Mouse (Mus musculus) neural tube, embryonic 11.5 days (tissue): ENCODE measurements around the gene Gm3250. TPM values are rescaled to one million over a fixed set of nuclear protein-coding genes. Genes with fewer than 3 reads are reported as not detected.
"Not testable (repeated sequence)": the region's sequence is repeated elsewhere in the genome, so short reads cannot be mapped to it uniquely, and the experiment has no call there.

ENCODE experiments used
- ATAC-seq: fragments of 200-750 bp; cut with Nextera tagmentation; 2 replicates; pipeline ENCODE4 v1.8.0; 2017; ENCODE audit warnings: moderate number of reproducible peaks, mild to moderate bottlenecking, moderate TSS enrichment, moderate library complexity; ENCODE audit not compliant: insufficient read depth, low FRiP score, low TSS enrichment
- DNase-seq: peaks from one replicate; pipeline ENCODE4 v3.0.0-alpha.2; 2015; ENCODE audit warnings: low spot score
- H3K27ac ChIP-seq: fragments of 300-500 bp; sonication (generic); 2 replicates; pipeline ENCODE4 v1.5.1; 2014; ENCODE audit warnings: low read depth, mild to moderate bottlenecking, low read length
- H3K27me3 ChIP-seq: fragments of 300-500 bp; sonication (generic); 2 replicates; pipeline ENCODE4 v1.6.1; 2014; ENCODE audit warnings: mild to moderate bottlenecking, low read length, mixed read lengths; ENCODE audit not compliant: control insufficient read depth, insufficient read depth
- H3K36me3 ChIP-seq: fragments of 300-500 bp; sonication (generic); 2 replicates; pipeline ENCODE4 v1.6.1; 2014; ENCODE audit warnings: mild to moderate bottlenecking, low read length, moderate library complexity, mixed read lengths; ENCODE audit not compliant: control insufficient read depth, insufficient read depth
- H3K4me1 ChIP-seq: fragments of 300-500 bp; sonication (generic); 2 replicates; pipeline ENCODE4 v1.6.1; 2014; ENCODE audit warnings: low read length, mixed read lengths; ENCODE audit not compliant: control insufficient read depth, insufficient read depth
- H3K4me2 ChIP-seq: fragments of 300-500 bp; sonication (generic); 2 replicates; pipeline ENCODE4 v1.6.1; 2014; ENCODE audit warnings: low read depth, mild to moderate bottlenecking, moderate library complexity
- H3K4me3 ChIP-seq: fragments of 300-500 bp; sonication (generic); 2 replicates; pipeline ENCODE4 v1.5.1; 2014; ENCODE audit warnings: low read depth, low read length
- H3K9ac ChIP-seq: fragments of 300-500 bp; sonication (generic); 2 replicates; pipeline ENCODE4 v1.6.1; 2014; ENCODE audit warnings: mild to moderate bottlenecking, low read length
- H3K9me3 ChIP-seq: fragments of 300-500 bp; sonication (generic); 2 replicates; pipeline ENCODE4 v1.6.1; 2016; ENCODE audit warnings: low read length; ENCODE audit not compliant: control insufficient read depth
- WGBS: fragments of 180-500 bp; shearing (Covaris S2); extraction: QIAGEN DNeasy Blood & Tissue Kit; methylation state at CpG from one replicate; pipeline ENCODE4 v1.1.7; 2014; 5-methylcytosine and 5-hydroxymethylcytosine counted together
- polyA plus RNA-seq: library from polyadenylated mRNA; unstranded; fragments of >200 nt; fragmentation: Nextera tagmentation; extraction: Ambion mirVana; gene quantifications from 2 replicates; pipeline ENCODE4 v1.2.1, GENCODE M21; 2014

Gene Gm3250
- polyA plus RNA-seq, 1 experiment from 2014 or later = not detected

DNA sequence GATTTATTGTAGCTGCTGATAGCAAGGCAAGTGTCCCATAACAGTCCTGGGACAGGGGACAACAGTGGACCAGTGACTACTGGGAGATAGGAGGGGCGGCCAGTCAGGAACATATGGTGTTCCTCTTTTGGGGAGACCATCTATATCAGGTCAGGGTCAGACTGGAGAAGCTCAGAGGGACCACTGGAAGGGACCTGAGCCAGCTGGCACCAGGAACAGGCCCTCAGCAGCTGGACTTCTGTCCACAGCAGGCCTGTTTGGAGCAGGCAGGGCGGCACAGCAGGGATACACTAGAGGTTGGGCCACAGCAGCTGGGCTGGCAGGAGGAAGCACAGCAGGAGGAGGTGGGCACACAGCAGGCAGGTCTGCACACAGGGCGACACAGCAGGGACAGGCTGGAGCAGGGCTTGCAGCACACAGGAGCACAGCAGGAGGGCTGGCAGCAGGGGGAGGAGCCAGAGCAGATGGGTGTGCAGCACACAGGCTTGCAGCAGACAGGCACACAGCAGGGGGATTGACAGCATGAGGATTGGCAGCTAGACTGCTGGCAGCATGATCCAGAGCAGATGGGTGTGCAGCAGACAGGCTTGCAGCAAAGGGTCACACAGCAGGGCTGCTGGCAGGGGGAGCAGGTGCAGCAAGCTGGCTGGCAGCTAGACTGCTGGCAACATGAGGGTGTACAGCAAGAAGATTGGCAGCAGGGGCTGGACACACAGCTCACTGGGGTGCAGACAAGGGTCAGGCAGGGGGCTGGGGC, 16.0 kb upstream of the Gm3250 start:
- not testable (repeated sequence) for DNase-seq, H3K9ac ChIP-seq, H3K27me3 ChIP-seq, H3K9me3 ChIP-seq, H3K36me3 ChIP-seq, H3K4me3 ChIP-seq, H3K4me2 ChIP-seq, H3K4me1 ChIP-seq, ATAC-seq
- 42% methylated on average over 2 of the region's 3 CpGs for WGBS
- 0 out of 2 replicates have a peak overlapping the region, but pooled peaks have one; percentile 8 for H3K27ac ChIP-seq

DNA sequence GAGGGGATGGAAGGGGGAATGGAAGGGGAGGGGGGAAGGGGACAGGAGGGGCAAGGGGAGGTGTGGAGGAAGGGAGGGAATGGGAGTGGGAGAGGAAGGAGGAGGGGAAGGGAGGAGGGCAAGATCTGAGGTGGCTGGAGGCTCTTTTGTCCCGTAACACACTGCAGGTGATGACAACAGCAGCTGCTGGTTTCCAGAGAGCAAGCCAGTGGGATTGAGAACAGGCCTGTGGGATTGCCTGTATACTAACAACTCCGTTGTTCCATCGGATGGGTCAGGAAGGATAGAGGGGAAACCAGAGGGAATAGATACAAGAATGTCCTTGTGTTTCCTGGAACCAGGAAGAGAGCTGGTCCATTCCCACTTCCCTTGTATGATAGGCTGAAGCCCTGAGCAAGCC, 15.3 kb upstream of the Gm3250 start:
- ATAC-seq (no peak), DNase-seq (peak; percentile 25)
- Histone ChIP-seq H3K4me3 (no peak overlapping the region), H3K4me2 (no peak overlapping the region), H3K36me3 (no peaks in the 10 kb centered on the region), H3K9ac (no peak overlapping the region), H3K4me1 (peaks cover 2% of the 10 kb centered on the region; the same call in 1 of the 2 replicates), H3K27me3 (no peaks in the 10 kb centered on the region), H3K27ac (0 out of 2 replicates have a peak overlapping the region, but pooled peaks have one; percentile 8), H3K9me3 (no peaks in the 10 kb centered on the region)
- WGBS = 18% methylated on average over 3 of the region's 3 CpGs

DNA sequence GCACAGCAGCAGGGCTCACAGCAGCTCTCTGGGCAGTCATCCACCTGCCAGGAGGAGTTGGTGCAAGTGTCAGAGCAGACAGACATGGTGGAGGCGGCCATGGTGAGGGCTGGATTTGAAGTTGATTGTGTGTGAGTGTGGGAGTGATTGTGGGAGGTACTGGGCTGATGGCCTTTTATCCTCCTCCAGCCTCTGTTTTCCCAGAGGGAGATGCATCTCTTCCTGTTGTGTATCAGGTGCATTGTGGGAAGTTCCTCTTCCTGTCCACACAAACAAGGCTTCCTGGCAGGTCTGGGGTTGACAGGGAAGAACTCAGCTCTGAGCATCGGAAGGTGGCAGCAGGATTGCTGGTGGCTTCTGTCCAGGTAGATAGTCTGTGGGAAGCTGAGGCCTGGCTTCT, 12.6 kb upstream of the Gm3250 start, which contains the start of gene Gm9639:
Gene Gm9639, minus strand, starts transcription at position 101 of the 400 bp plus-strand sequence.
- H3K9ac ChIP-seq = no peak within 1 kb of the TSS
- H3K27ac ChIP-seq = no peak within 1 kb of the TSS
- H3K36me3 ChIP-seq = no peaks in the 10 kb centered on the region
- no peak within 1 kb of the TSS for H3K4me3 ChIP-seq
- no peak within 1 kb of the TSS for H3K4me2 ChIP-seq
- no peaks in the 10 kb centered on the region for H3K9me3 ChIP-seq
- H3K4me1 ChIP-seq = peaks cover 2% of the 10 kb centered on the region; the same call in 1 of the 2 replicates
- no peak for ATAC-seq
- whole genome bisulfite sequencing = 44% methylated on average over 2 of the region's 2 CpGs
- H3K27me3 ChIP-seq = no peaks in the 10 kb centered on the region
- no peak for DNase-seq

DNA sequence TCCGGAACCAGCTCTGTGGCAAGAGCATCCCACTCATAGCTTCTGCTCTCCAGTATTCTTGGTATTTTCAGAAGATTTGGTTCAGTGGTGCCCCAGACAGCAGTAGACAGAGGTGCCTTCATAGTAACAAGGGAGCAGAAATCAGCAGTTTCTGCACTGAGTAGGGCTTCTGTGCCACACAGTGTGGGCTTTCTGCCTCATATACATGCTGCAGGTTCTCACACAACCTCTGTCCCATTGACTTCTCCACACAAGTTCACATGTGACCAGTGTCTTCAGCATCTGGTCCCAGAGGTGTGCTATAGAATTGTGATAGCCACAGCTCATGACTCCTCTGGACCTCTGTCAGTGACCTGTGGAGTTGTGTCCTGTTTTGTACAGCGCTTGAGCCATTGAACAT, 6.3 kb upstream of the Gm3250 start:
- Histone ChIP-seq H3K9me3 (no peaks in the 10 kb centered on the region), H3K27ac (no peak overlapping the region), H3K4me2 (no peak overlapping the region), H3K4me1 (no peaks in the 10 kb centered on the region), H3K36me3 (no peaks in the 10 kb centered on the region), H3K9ac (no peak overlapping the region), H3K4me3 (no peak overlapping the region), H3K27me3 (no peaks in the 10 kb centered on the region)
- ATAC-seq = no peak
- DNase-seq = no peak
- WGBS = 76% methylated on average over 2 of the region's 2 CpGs

DNA sequence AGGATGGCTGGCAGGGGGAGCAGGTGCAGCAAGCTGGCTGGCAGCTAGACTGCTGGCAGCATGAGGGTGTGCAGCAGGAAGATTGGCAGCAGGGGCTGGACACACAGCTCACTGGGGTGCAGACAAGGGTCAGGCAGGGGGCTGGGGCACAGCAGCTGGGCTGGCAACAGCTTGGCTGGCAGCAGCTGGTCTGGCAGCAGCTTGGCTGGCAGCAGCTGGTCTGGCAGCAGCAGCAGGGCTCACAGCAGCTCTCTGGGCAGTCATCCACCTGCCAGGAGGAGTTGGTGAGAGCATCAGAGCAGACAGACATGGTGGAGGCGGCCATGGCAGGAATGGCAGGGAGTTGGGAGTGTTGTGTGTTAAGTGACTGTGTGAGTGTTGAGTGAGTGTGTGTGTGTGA, 5.5 kb upstream of the Gm3250 start, which contains the start of gene Gm7137:
Gene Gm7137, minus strand, starts transcription at position 325 of the 400 bp plus-strand sequence.
- H3K9me3 ChIP-seq, ATAC-seq, H3K27ac ChIP-seq, H3K4me3 ChIP-seq, H3K36me3 ChIP-seq, H3K9ac ChIP-seq, H3K4me2 ChIP-seq, H3K27me3 ChIP-seq, H3K4me1 ChIP-seq: not testable (repeated sequence)
- WGBS = 63% methylated on average over 1 of the region's 1 CpGs
- peak; percentile 9 for DNase-seq

DNA sequence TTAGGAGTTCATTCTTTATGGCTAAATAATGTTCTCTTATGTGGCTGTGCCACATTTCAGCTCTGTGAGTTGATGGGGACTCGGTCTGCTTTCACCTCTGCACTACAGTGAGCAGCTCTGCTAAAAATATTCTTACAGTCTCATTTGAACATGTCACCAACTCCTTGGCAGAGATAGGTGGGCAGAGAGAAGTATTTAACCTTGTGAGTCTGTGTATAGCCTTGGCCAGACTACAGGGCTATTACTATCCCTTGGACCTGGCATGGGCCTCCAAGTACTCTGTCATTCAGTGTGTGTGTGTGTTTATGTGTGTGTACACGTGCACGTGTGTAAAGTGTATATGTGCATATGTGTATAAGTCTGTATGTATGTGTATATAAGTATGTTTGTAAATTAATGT, 1.1 kb upstream of the Gm3250 start:
- not testable (repeated sequence) for H3K4me1 ChIP-seq, H3K4me3 ChIP-seq, ATAC-seq, H3K4me2 ChIP-seq, DNase-seq, H3K27ac ChIP-seq, H3K9ac ChIP-seq, H3K36me3 ChIP-seq, H3K9me3 ChIP-seq, H3K27me3 ChIP-seq
- WGBS = 81% methylated on average over 1 of the region's 3 CpGs

DNA sequence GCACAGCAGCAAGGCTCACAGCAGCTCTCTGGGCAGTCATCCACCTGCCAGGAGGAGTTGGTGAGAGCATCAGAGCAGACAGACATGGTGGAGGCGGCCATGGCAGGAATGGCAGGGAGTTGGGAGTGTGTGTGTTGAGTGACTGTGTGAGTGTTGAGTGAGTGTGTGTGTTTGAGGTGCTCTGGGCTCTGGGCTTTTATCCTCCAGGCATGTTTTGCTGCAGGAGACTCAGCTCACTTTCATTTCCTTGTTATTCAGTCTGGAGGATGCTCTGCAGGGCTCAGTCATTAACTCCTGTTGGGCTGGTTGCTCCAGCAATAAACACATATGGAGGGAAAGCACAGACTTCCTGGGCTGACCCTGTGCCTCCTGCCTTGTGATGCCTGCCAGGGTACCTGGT, 5.5 kb downstream of the Gm3250 start, which contains the start of gene Gm7138:
Gene Gm7138, minus strand, starts transcription at position 101 of the 400 bp plus-strand sequence.
- H3K36me3 ChIP-seq, H3K27me3 ChIP-seq: not testable (repeated sequence)

DNA sequence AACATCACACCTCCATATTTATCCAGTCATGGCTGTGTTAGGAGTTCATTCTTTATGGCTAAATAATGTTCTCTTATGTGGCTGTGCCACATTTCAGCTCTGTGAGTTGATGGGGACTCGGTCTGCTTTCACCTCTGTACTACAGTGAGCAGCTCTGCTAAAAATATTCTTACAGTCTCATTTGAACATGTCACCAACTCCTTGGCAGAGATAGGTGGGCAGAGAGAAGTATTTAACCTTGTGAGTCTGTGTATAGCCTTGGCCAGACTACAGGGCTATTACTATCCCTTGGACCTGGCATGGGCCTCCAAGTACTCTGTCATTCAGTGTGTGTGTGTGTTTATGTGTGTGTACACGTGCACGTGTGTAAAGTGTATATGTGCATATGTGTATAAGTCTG, 10.2 kb downstream of the Gm3250 start:
- H3K27me3 ChIP-seq, H3K9me3 ChIP-seq, DNase-seq, H3K27ac ChIP-seq, H3K9ac ChIP-seq, H3K36me3 ChIP-seq, H3K4me3 ChIP-seq, ATAC-seq, H3K4me1 ChIP-seq, H3K4me2 ChIP-seq: not testable (repeated sequence)
- whole genome bisulfite sequencing = 100% methylated on average over 1 of the region's 3 CpGs

More for the DNA sequence above, 5.5 kb downstream of the Gm3250 start, which contains the start of gene Gm7138:
- H3K9me3 ChIP-seq, H3K4me3 ChIP-seq, H3K9ac ChIP-seq, H3K27ac ChIP-seq, H3K4me1 ChIP-seq, H3K4me2 ChIP-seq, DNase-seq, ATAC-seq: not testable (repeated sequence)
- 44% methylated on average over 1 of the region's 1 CpGs for WGBS

DNA sequence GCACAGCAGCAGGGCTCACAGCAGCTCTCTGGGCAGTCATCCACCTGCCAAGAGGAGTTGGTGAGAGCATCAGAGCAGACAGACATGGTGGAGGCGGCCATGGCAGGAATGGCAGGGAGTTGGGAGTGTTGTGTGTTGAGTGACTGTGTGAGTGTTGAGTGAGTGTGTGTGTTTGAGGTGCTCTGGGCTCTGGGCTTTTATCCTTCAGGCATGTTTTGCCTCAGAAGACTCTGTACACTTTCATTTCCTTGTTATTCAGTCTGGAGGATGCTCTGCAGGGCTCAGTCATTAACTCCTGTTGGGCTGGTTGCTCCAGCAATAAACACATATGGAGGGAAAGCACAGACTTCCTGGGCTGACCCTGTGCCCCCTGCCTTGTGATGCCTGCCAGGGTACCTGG, 11.1 kb downstream of the Gm3250 start, which contains the start of gene Gm3238:
Gene Gm3238, minus strand, starts transcription at position 101 of the 400 bp plus-strand sequence.
- H3K4me3 ChIP-seq, H3K4me2 ChIP-seq, H3K9ac ChIP-seq, H3K4me1 ChIP-seq, ATAC-seq, H3K27me3 ChIP-seq, H3K27ac ChIP-seq, H3K9me3 ChIP-seq, DNase-seq, H3K36me3 ChIP-seq: not testable (repeated sequence)
- WGBS = 86% methylated on average over 1 of the region's 1 CpGs
